Mouse (Mus musculus): ENCODE measurements around the gene 1700020D05Rik. TPM values are rescaled to one million over a fixed set of nuclear protein-coding genes. Genes with fewer than 3 reads are reported as not detected.

The 1700020D05Rik gene
- total RNA-seq, 2 experiments from 2014 or later, result 1.2 to 2.7 TPM

Other genes with a start within 250 kb of the 1700020D05Rik start
- gene Pacs1, start 230.7 kb downstream of the 1700020D05Rik start, total RNA-seq (2021), result 10 to 100 TPM; 23.3 to 28.7 TPM
- 100 to 1,000 TPM; 149 to 167 TPM for gene Sf3b2, start 208.3 kb downstream of the 1700020D05Rik start, total RNA-seq (2021)
- under 1 TPM; 0.27 to 0.51 TPM for gene Gal3st3, start 205.5 kb downstream of the 1700020D05Rik start, total RNA-seq (2021)
- gene Catsper1, start 168.0 kb downstream of the 1700020D05Rik start, total RNA-seq (2021), result not detected
- 1 to 10 TPM; 1.4 to 2.4 TPM for gene Cst6, start 154.2 kb downstream of the 1700020D05Rik start, total RNA-seq (2021)
- gene Eif1ad, start 137.0 kb downstream of the 1700020D05Rik start, total RNA-seq (2021), result 10 to 100 TPM; 33.6 to 37.8 TPM
- gene Banf1, start 136.6 kb downstream of the 1700020D05Rik start, total RNA-seq (2021), result 100 to 1,000 TPM; 165 to 169 TPM
- 10 to 100 TPM; 63.6 to 65.1 TPM for gene Sart1, start 115.1 kb downstream of the 1700020D05Rik start, total RNA-seq (2021)
- gene Tsga10ip, start 101.3 kb downstream of the 1700020D05Rik start, total RNA-seq (2021), result not detected
- 100 to 1,000 TPM; 246 to 264 TPM for gene Drap1, start 78.8 kb downstream of the 1700020D05Rik start, total RNA-seq (2021)
- gene AI837181, start 78.6 kb downstream of the 1700020D05Rik start, total RNA-seq (2021), result 10 to 100 TPM; 42.5 to 43.8 TPM
- gene Fosl1, start 56.2 kb downstream of the 1700020D05Rik start, total RNA-seq (2021), result under 1 TPM in 1 of 2 experiments, not detected in 1; 0.18 TPM
- 10 to 100 TPM in 1 of 2 experiments, 1 to 10 TPM in 1; 9.4 to 11.5 TPM for gene Ccdc85b, start 45.9 kb downstream of the 1700020D05Rik start, total RNA-seq (2021)
- 10 to 100 TPM; 74.9 to 99.3 TPM for gene Fibp, start 43.2 kb downstream of the 1700020D05Rik start, total RNA-seq (2021)
- 1 to 10 TPM; 1.4 to 1.8 TPM for gene Ctsw, start 35.3 kb downstream of the 1700020D05Rik start, total RNA-seq (2021)
- gene Efemp2, start 29.8 kb downstream of the 1700020D05Rik start, total RNA-seq (2021), result 10 to 100 TPM; 48.8 to 50.9 TPM
- gene Mus81, start 15.4 kb downstream of the 1700020D05Rik start, total RNA-seq (2021), result 10 to 100 TPM; 25.2 to 27.4 TPM
- gene Cfl1, start 13.3 kb downstream of the 1700020D05Rik start, total RNA-seq (2021), result 100 to 1,000 TPM; 651 to 659 TPM
- gene Snx32, start 6.8 kb upstream of the 1700020D05Rik start, total RNA-seq (2021), result 10 to 100 TPM in 1 of 2 experiments, 1 to 10 TPM in 1; 8.0 to 12.3 TPM
- gene Ovol1, start 56.9 kb upstream of the 1700020D05Rik start, total RNA-seq (2021), result not detected
- gene Ap5b1, start 64.2 kb upstream of the 1700020D05Rik start, total RNA-seq (2021), result 1 to 10 TPM; 6.3 to 7.3 TPM
- 100 to 1,000 TPM in 1 of 2 experiments, 10 to 100 TPM in 1; 98.8 to 108 TPM for gene Rnaseh2c, start 98.1 kb upstream of the 1700020D05Rik start, total RNA-seq (2021)
- gene Kat5, start 106.5 kb upstream of the 1700020D05Rik start, total RNA-seq (2021), result 10 to 100 TPM; 49.9 to 52.2 TPM
- gene Rela, start 133.7 kb upstream of the 1700020D05Rik start, total RNA-seq (2021), result 10 to 100 TPM; 54.1 to 55.7 TPM
- 10 to 100 TPM; 52.5 to 68.0 TPM for gene Sipa1, start 159.9 kb upstream of the 1700020D05Rik start, total RNA-seq (2021)
- 10 to 100 TPM; 49.2 to 50.6 TPM for gene Map3k11, start 185.0 kb upstream of the 1700020D05Rik start, total RNA-seq (2021)
- 10 to 100 TPM; 54.8 to 85.4 TPM for gene Pcnx3, start 185.1 kb upstream of the 1700020D05Rik start, total RNA-seq (2021)
- not detected for gene Kcnk7, start 200.6 kb upstream of the 1700020D05Rik start, total RNA-seq (2021)
- gene Ehbp1l1, start 222.5 kb upstream of the 1700020D05Rik start, total RNA-seq (2021), result 10 to 100 TPM; 29.8 to 48.9 TPM
- gene Fam89b, start 225.9 kb upstream of the 1700020D05Rik start, total RNA-seq (2021), result 10 to 100 TPM; 47.0 to 59.8 TPM
- 100 to 1,000 TPM; 185 to 250 TPM for gene Ltbp3, start 237.1 kb upstream of the 1700020D05Rik start, total RNA-seq (2021)